Mouse (Mus musculus) gastrocnemius, postnatal 25 days (tissue): Measurements from ENCODE around the gene Gstm4. TPM values are rescaled to one million over a fixed set of nuclear protein-coding genes. Genes with fewer than 3 reads are reported as not detected.
A peak's percentile ranks its signal among the peaks of the same experiment; 100 is the strongest.

Experiments
- DNase-seq: peaks from one replicate; pipeline ENCODE4 v3.0.0; 2022
- long read RNA-seq, 2 experiments: library from polyadenylated mRNA; stranded (forward); transcript quantifications; one replicate each; pipeline ENCODE4 v2.0.0; 2021
- total RNA-seq, 2 experiments: library from RNA; stranded (reverse); gene quantifications; 1 replicate in 1 of 2; 2 replicates in 1 of 2; pipeline ENCODE4 v1.2.3; 2021

The Gstm4 gene
- total RNA-seq, result 10 to 100 TPM; 11.8 to 12.1 TPM
- long read RNA-seq, experiment 1, transcript Gstm4-201 (8 exons, 1,707 nt), result major isoform, 8 of 19 reads
- long read RNA-seq, experiment 1, partial matches to known transcripts, result 0 of 19 reads
- long read RNA-seq, experiment 1, other reads (novel, unspliced or antisense), result 10 of 19 reads
- long read RNA-seq, experiment 2, transcript Gstm4-201 (8 exons, 1,707 nt), result major isoform, 10 of 31 reads
- long read RNA-seq, experiment 2, partial matches to known transcripts, result 0 of 31 reads
- long read RNA-seq, experiment 2, other reads (novel, unspliced or antisense), result 18 of 31 reads

DNA sequence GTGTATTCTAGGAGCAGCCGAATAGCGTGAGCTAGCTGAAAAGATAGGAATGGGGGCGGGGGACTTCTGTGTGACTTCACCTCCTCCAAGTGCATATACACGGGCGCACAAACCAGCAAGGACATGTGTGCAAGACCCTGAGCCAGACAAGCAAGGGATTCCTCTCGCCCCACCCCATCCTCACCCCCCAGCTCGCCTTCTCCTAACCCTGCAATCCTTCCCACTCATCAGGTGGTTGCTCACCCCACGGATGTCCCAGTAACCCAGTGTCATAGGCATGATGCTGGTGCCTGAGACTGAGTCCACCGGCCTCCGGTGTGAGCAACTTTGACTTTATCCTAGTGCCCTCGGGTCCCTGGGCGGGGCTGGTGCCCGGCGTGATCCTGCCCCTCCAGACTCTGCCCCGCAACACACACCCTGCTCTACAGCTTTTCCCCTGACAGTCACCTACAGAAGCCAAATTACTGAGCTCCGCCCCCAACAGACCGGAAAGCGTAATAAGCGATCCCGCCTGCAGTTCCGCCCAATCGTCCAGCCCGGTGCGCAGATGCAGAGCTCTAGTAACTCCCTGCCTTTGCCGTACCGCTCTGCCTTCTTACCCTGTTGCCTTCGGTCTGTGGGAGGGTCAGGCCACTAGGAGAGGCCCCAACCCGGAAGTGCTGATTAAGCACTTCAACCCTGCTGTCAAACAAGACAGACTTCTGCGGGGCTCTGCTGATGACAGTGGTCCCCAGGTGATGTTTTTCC, at the start of gene Gstm4:
Gene Gstm4, minus strand, starts transcription at position 501 of the 747 bp plus-strand sequence.
- peak; percentile 89 for DNase-seq

DNA sequence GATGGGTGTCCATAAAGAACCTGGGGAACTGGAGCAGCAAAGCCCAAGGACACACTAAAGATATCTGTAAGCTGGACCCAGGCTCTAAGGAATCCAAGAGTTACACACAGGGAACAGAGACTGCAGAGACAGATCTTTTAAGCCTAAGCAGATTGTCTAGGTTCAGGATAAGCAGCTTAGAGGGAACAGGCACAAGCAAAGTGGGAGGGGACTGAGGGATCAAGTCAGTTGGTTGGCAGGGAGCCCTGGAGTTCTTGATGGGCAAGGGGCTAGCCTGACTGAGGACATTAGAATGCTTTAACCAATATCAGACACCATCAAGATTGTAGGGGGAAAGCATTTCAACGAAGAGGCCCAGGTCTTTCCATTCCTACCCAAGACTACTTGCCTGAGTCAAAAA, 49.5 kb upstream of the Gstm4 start:
- DNase-seq, result no peak

DNA sequence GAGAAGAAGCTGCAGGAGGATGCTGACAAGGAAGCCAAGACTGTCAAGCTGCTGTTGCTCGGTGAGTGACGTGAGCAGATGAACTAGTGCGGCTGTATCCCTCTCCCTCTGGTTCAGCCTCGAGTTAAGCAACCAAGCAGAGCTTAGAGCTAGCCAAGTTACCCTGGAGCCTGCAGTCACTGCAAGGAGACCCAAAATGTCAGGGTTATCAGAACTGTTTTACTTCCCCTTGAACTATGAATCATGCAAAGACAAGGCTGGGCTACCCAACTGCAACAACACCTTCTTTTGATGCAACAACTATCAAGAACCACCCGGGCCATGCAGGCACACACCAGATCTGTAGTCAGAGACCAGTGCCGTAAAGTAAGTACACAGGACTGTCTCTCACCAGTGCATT, 48.6 kb upstream of the Gstm4 start:
- no peak for DNase-seq

DNA sequence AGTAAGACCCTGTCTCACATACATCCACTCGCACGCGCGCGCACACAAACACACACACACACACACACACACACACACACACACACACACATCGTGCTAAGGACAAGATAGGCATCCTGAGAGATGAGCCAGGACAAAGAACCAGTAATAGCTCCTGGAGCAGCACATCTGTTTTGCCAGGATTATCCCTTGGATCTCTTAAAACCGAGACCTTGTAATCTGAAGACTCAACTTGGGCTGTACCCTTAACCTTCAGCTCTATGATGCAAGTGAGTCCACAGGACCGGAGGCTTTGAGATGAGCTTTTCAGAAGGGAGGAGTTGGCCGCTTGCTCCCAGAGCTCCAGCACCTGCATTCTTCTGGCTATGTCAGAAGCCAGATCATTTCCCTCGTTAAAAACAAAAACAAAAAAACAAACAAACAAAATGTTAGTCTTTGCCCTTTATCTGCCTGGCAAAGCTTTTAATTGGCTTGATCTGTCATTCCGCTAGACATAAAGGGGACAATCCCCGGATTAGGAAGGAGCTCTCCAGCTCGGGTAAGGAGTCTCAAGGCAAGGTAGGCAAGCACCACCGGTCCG, 47.9 kb upstream of the Gstm4 start, which contains the start of gene Gnat2:
Gene Gnat2, plus strand, starts transcription at position 254 of the 580 bp plus-strand sequence.
- no peak for DNase-seq

DNA sequence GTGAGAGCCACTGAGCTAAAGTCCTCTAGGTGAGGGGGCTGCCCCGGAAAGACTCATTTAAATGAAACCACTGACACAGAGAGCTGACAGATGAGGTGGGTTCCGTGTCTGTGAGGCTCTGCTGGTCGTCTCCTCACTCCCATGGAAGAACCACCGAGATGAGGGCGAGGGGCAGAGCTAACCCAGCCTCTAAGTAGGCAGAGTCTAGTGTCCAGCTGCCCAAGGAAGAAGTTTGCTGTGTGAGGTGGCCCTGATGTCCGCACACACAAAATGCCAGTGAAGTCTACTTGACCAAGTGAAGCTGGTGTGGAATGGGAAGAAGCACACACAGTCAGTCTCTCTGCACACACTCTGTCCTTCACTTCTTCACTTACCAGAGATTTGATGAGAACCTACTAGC, 47.3 kb upstream of the Gstm4 start:
- no peak for DNase-seq

DNA sequence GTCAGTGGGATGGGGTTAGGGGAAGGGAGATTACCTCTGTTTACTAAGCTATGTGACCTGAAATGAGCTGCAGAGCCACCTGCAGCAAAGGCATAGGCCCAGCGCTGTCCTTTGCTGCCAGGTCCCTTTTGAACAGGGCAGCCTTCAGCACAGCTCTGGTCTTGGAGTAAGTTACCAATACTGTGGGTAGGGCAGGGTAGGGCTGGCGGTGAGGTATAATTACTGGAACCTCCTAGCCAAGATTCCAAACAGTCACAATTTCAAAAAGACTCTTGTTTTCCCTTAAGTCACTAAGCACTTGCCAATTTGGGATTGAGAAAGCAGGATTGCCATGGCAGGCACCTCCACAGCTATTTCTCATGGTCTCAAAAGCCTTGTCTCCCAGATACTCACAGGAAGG, 45.9 kb upstream of the Gstm4 start:
- DNase-seq, result no peak

DNA sequence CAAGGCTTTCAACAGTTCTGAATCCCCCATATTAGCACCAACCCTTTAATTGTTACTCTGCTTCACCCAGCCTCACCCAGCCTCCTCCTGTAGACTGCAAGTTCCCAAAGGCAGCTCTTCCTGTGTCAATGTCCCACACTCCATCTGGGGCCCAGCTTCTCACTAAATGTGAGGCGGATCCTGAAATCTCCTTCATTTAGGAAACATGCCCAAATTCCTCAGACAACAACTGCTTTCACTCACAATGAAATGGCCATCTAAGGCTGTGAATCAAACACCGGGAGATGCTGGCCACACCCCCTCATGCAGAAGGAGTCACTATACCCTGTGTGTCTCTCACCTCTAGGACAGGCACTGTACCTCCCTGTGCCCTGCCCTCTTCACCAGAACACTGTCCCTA, 45.2 kb upstream of the Gstm4 start:
- DNase-seq, result no peak

DNA sequence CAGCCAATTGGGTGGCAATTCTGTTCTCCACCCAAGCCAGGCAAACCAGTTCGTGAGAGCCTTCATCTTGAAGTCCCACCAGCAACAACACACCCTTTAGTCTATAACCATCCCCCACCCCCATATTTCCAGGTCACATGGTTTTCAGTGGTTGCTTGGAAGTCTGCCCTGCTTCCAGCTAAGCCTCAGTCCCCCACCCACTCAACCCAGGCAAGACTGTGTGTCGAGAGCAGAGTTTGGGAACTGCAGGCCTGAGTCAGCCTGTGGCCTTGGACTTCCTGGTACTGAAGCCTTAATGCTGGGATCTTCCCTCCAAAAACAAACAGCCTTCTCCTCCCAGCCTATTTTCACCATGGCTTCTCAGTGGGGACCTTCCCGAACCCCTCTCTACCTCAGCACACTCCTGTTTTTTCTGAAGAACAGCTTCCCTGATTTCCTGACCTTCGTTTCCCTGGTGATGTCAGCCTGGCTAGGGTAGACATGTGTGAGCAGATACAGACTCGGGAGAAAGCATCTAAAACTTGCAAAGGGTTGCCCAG, 44.2 kb upstream of the Gstm4 start:
- no peak for DNase-seq

DNA sequence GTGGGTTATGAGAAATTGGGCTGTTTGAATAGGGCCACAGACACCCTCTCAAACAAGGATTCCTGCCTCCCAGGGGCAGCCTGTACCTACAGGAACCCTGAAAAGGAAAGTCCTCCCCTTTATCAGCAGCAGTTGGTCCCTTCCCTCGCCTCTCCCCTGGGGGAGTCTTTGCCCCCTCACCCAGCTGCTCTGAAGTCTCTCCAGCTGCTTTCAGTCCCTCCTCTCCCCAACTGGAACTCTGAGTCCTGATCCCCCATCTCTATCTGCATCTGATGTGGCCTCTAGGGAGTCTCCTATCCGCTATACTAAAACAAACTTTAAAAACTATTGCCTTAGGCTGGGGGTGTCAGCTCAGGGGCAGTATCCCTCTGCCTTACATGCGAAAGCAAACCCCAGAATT, 42.6 kb upstream of the Gstm4 start:
- no peak for DNase-seq

DNA sequence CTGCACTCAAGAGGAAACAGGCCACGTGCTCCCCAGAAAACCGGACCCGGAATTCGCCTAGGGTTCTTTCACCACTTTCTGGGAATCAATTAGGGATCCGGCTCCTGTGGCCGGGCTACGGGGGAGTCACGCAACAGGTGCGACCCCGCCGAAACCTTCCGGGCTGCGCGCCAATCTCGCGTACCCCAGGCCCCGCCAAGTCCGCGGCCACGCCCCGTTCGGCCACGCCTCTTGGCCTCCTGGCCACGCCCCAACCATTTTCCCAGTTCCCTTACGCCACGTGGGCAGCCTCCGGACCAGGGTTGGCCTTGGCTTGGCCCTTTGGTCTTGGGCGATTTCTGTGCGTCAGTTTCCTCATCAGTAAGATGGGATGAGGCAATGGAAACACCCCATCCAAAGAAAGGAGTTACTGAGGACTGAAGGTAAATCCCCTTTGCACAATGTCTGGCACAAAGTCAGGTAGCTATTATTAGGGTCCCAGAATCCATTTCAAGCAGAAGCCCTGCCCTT, 41.8 kb upstream of the Gstm4 start, which contains the start of gene Ampd2:
Gene Ampd2, minus strand, starts transcription at position 182 of the 510 bp plus-strand sequence.
- peak; percentile 74 for DNase-seq

DNA sequence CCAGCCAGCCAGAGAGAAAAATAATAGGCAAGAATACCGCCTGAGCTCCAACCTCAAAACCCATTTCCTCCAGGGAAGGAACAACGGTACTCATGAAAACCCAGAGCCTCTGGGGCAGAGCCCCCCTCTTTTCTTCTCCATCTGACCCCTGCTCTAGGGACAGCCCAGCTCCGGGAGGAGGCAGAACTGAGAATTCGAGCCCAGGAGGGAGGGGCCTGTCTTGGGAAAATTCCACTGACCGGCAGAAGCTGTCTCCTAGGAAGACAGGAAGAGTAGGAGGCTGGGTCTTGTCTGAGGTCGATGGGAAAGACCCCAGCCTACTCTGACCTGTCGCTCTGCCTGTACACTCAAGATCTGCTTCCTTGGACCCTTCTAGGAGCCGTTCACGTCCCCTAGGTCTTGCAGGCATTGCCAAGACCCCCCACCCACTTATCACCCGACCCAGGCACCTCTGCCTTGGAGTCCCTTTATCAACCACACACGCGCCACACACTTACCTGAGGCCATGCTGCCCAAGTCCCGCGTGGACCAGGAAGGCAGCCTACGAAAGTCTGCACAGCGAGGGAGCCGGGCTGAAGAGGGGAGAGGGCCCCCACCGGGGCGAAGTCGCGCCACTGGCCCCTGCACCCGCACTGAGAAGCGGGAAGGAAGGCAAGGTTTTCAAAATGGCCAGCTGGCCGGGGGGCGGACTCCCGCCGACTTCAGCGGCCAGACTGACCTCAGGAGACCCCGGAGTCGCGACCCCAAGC, 41.2 kb upstream of the Gstm4 start:
- DNase-seq, result peak; percentile 90

DNA sequence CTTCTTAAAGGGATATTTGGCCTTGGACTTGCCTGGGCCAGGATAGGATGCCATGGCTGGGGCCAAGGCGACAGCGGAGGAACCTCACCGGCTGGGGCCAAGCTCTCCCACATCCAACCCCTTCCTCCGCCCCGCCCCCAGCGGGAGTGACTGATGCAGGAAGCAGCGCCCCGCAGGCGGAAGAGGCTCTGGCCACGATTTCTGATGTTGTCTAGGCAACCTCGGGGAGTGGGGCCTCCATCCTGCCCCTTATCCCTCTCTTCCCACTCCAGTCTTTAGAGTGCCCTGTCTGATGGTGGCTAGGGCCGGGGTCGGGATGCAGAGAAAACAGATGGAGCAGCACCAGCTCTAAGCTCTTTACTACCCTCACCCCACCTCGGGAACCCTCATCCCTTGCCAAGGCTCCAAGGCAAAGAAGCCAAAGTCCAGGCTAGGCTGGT, 40.6 kb upstream of the Gstm4 start:
- DNase-seq, result peak; percentile 93

DNA sequence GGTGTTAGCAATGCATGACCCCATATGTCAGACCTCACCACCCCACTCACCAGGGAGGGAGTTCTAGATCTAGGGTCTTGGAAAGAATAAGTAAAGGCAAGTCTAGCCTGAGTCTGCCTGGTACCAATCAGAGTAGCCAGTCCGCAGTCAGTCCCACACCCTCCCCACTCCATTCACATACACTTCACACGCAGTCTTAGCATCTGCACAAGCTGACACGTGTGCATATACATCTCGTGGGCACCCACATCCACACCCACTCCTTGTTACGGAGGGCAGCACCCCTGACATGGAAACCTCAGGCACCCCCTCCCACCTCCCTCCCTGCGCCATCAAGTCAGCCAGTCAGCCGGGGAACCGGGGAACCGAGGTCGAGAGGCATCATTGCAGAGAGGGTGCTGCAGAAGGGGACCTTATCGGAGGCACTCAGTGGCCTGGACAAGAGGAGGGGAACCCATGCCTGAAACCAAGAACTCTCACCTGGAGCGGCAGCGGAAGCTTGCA, 40.1 kb upstream of the Gstm4 start:
- no peak for DNase-seq

DNA sequence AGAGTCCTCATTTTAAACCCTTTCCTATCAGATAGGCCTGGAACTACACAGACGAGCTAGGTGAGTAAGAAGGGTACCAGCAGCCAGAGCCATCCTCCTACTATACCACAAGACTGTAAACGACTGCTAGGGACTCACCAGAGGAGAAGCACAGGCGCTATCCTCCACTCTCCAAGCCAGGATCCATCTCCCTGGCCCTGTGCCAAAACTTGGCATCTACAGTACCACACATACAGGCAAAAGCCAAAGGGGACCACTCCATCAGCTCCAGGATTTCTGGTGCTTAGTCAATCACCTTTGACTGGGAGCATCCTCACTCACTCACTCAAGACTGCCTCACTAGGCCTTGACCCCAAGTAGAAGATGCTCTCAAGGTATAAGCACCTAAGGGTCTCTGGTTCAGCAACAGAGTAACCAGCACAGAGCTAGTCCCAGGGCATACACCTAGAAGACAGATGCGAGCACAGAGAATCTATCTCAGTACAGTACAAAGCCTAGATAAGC, 39.3 kb upstream of the Gstm4 start:
- no peak for DNase-seq

DNA sequence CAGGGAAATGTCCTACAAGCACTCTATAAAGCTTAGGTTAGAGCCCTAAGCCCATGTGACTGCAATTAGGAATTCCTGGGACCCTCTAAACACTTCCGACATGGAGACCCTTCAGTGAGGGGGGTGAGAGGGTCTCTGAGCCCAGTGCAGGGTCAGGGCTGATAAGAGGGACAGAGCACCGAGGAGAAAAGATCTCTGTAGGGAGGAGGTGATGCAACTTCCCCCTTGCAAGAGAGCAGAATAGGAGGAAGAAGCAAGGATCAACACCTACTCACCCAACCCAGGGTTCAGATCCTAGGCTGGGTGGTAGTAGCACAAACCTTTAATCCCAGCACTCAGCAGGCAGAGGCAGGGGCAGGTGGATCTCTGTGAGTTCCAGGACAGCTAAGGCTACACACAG, 38.5 kb upstream of the Gstm4 start:
- no peak for DNase-seq

DNA sequence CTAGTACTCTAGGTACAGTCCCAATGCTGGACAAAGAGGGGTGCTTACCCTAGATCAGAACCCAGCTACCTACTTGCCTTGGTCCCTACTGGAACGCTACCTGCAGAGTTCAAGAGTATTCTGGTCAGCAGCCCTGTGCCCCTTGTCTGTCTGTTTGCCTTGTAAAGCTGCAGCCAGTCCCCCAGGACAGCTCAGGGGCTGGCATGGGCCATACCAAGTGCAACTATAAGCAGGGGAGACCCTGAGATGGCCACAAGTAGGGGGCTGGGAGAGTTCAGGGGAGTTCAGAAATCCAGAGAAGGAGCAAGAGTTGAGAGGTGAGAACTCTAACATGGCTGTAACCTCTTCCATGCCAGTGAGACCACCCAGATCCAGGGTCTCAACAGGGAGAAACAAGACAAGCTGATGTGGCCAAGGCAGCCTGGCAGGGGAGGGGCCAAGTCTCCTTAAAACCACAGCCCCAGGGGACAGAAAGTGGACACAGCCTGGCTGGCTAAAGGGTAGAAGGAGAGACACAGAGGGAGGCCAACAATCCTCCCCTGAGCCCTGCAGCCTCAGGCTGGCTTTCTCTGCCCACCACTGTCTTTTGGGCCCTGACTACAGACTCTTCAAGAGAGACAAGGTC, 37.7 kb upstream of the Gstm4 start:
- DNase-seq, result no peak

DNA sequence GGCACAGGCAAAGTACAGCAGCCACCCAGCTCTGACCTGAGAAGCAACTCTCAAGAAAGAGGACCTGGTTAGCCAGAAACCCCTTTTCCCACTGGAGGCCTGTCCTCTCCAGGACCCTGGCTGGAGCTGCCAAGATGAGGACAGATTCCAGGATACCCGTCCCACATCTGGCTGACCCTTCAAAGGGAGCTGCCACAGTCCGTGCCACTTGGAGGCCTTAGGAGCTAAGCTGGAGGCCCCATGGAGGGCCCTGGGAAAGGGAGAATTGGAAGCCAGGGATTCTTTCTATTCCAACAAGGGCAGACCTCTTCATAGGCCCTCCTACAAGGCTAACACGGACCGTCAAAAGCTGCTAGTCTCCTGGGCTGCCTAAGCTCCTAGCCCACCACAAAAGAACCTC, 37.0 kb upstream of the Gstm4 start:
- DNase-seq, result no peak

DNA sequence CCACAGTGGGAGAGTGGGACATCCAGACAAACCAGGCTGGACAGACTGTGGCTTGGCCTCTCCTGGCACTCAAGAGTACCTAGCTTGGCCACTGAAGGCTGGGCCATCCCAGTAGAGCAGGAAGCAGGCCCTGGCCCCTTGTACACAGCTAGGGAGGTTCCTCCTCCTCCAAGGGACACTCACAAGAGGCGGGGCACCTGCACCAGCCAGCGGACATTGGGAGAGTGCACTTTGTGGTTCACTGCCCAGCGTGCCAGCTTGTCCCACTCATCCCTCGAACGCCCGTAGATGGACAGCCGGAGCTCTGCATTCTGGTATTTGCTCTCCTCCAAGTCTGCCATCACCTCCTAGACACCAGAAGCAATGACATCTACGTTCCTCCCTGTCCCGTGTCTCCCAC, 32.1 kb upstream of the Gstm4 start:
- no peak for DNase-seq

DNA sequence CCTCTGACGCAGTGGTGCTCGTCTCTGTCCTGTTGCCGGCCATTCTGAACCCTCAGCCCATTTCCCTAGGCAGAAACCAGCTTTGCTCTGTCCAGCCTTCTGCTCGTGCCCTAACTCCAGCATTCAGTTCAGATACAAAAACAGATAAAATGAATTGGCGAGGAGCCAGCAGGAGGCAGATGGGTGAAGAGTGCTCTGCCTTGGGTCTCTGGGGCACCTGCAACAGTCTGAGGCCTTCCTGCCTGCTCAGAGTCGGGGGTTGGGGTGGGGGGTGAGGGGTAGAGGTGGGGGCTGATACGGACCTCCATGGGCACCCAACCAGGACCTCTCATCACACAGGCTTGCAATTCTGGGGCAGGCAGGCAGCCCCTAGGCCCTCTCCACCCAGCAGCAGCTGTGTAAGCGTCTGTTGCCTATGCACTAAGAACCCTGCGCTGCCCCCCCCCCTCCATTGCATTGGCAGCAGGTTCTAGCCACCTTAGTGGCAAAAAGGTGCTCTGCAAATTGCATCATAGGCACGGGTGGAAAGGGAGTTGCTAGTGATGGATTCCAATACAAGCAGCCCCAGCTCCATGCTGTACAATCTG, 28.4 kb upstream of the Gstm4 start:
- DNase-seq, result no peak
